In the genomic region with DNA sequence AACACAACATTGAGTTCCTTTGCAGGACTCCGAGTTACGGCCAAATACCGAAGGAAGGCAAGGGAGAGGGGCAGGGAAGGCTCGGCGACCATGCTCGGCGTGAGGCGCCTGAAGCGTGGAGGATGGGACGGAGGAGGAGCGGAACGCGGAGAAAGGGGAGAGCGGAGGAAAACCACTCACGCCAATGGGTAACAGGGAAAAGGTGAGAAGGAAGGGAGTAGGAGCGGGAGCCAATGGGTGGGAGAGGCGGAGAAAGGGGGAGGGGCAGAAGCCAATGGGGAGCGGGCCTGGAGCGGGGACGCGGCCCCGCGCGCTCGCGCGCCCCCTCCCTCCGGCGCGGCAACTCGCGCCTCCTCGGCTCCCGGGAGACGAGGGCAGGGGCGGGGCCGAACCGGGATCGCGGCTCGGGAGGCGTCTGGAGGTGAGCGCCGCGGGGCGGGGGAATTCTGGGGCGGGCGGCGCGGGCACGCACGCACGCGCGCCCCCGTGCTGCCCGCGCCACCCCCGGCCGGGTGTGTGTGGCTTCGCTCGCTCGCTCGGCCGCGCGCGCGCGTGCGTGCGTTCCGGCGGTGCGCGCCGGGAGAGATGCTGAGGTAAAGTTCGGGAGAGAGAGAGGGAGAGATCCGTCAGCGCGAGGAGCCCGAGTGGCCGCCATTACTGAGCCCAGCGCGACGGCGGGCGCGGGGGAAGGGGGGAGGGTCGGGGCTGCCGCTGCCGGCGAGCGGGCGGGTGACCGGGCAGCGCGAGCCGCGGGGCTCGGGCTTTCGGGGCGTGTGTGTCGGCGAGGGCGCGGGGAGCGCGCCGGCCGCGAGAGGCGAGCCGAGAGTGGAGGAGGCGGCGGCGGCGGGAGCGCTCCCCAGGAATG, we compare ENCODE assay signal across 8 mouse cellular contexts. TPM values are rescaled to one million over a fixed set of nuclear protein-coding genes. Genes with fewer than 3 reads are reported as not detected.
A peak's percentile ranks its signal among the peaks of the same experiment; 100 is the strongest.
DNase-seq lines count a peak whose midpoint lies in the region; ATAC-seq and TF ChIP-seq lines count a peak whose summit lies in the region.

Gene Arhgap5 (plus strand): TSS at position 517 of the 865 bp plus-strand sequence.

- peak; percentile 87 for DNase-seq in Patski (ENCODE audit: low read depth, low spot score)
- peak; percentile 98 for DNase-seq in cerebellum, postnatal 14 days
- peak; percentile 90 for DNase-seq in frontal cortex, postnatal 14 days (ENCODE audit: low spot score in 2 of 2)
- DNase-seq in layer of hippocampus, postnatal 25 days (ENCODE audit: extremely low spot score in 1 of 2, low spot score in 1 of 2), result peak; percentile 83 to 90
- DNase-seq in lung, postnatal 25 days (ENCODE audit: low spot score), result peak; percentile 94
- peak; percentile 96 for DNase-seq in retina, embryonic 14.5 days (ENCODE audit: low spot score)
- DNase-seq in thymus, postnatal 4 days, result peak; percentile 82

- in situ Hi-C loops in Patski (cut with MboI; ENCODE audit: low pct_unique_long_range_greater_than_20kb), result loop anchor here (5.0 kb wide), 1 partner anchor 329 kb away; no protein-coding TSS in a partner anchor

- peak within 1 kb of the TSS; percentile 78 for H3K4me2 ChIP-seq in hindbrain, embryonic 13.5 days

- peak within 1 kb of the TSS; percentile 97 for H3K9ac ChIP-seq in hindbrain, embryonic 13.5 days

- H3K4me3 ChIP-seq in hindbrain, embryonic 13.5 days, result peak within 1 kb of the TSS; percentile 94

- CTCF ChIA-PET in Patski (lab: Charles Lee), result no interaction called here

- peak; percentile 94 for ATAC-seq in Patski
- peak; percentile 97 for ATAC-seq in hindbrain, embryonic 13.5 days (ENCODE audit: low FRiP score)

- no peaks in the 10 kb centered on the region for H3K27me3 ChIP-seq in Patski
- H3K27me3 ChIP-seq in hindbrain, embryonic 13.5 days, result no peaks in the 10 kb centered on the region

- POLR2A ChIA-PET in Patski (lab: Charles Lee), result interaction anchor here (1.3 kb wide), 1 partner anchor 17 kb away, joined by 3 read pairs; no protein-coding TSS in a partner anchor

- TF ChIP-seq CTCF in Patski (IDR thresholded peaks at IDR 0.05), result no peak

- H3K36me3 ChIP-seq in hindbrain, embryonic 13.5 days, result no peaks in the 10 kb centered on the region

- H3K9me3 ChIP-seq in hindbrain, embryonic 13.5 days, result no peaks in the 10 kb centered on the region

- H3K4me1 ChIP-seq in hindbrain, embryonic 13.5 days (replicated peaks), result peaks cover 10% of the 10 kb centered on the region

- peak within 1 kb of the TSS; percentile 99 for H3K27ac ChIP-seq in hindbrain, embryonic 13.5 days

- under 1% methylated on average over 61 of the region's 119 CpGs for WGBS in hindbrain, embryonic 13.5 days

RNA-seq across cellular contexts. Expression of gene Arhgap5, which starts in this region (rescaled TPM):
- 62.2 TPM for polyA plus RNA-seq in Patski (2021)
- 35.3 and 37.8 TPM in 2 replicates for polyA plus RNA-seq in hindbrain, embryonic 13.5 days (2015; fragmentation: Nextera tagmentation; extraction: Ambion mirVana)
- total RNA-seq in layer of hippocampus, postnatal 25 days (2021), result 100 to 1,000 TPM; 130 to 134 TPM

Comparison
In these comparisons a context has a peak if more than half of its experiments do, and no peak if none do; other contexts are left out.
1. Peak in every context shown above with its lines: DNase-seq, ATAC-seq, H3K4me3 ChIP-seq and H3K27ac ChIP-seq.